Mouse (Mus musculus): ENCODE measurements around the gene Vangl1.
A peak's percentile ranks its signal among the peaks of the same experiment; 100 is the strongest.

Vangl1 gene

GRCm38 (mm10) chr3:102203781-102204721, at the start of gene Vangl1:
Vangl1 (minus strand) TSS chr3:102204693.
- peak; percentile 86 to 93 for DNase-seq

GRCm38 (mm10) chr3:102253554-102253953, 49.1 kb upstream of the Vangl1 start:
- DNase-seq, result no peak

- no peak for DNase-seq
Measured at GRCm38 (mm10) chr3:102252927-102253326, 48.4 kb upstream of the Vangl1 start.

GRCm38 (mm10) chr3:102250873-102251272, 46.4 kb upstream of the Vangl1 start:
- DNase-seq, result no peak

- DNase-seq, result peak; percentile 45 to 66
Measured at GRCm38 (mm10) chr3:102249401-102249991, 45.0 kb upstream of the Vangl1 start.

GRCm38 (mm10) chr3:102244601-102245000, 40.1 kb upstream of the Vangl1 start:
- no peak for DNase-seq

- peak in 1 of 2 experiments; percentile 32 for DNase-seq
Measured at GRCm38 (mm10) chr3:102242854-102243253, 38.4 kb upstream of the Vangl1 start.

GRCm38 (mm10) chr3:102231418-102232134, 27.1 kb upstream of the Vangl1 start:
- DNase-seq, result no peak

- no peak for DNase-seq
Measured at GRCm38 (mm10) chr3:102222756-102223155, 18.3 kb upstream of the Vangl1 start.

GRCm38 (mm10) chr3:102218301-102218700, 13.8 kb upstream of the Vangl1 start:
- no peak for DNase-seq

GRCm38 (mm10) chr3:102214736-102215135, 10.2 kb upstream of the Vangl1 start:
- no peak for DNase-seq

- DNase-seq, result no peak
Measured at GRCm38 (mm10) chr3:102214299-102214698, 9.8 kb upstream of the Vangl1 start.

- DNase-seq, result no peak
Measured at GRCm38 (mm10) chr3:102212896-102213295, 8.4 kb upstream of the Vangl1 start.

GRCm38 (mm10) chr3:102212336-102212735, 7.8 kb upstream of the Vangl1 start:
- no peak for DNase-seq

GRCm38 (mm10) chr3:102211340-102211739, 6.8 kb upstream of the Vangl1 start:
- no peak for DNase-seq

- peak in 1 of 2 experiments; percentile 36 for DNase-seq
Measured at GRCm38 (mm10) chr3:102210775-102211174, 6.3 kb upstream of the Vangl1 start.

GRCm38 (mm10) chr3:102208861-102209260, 4.4 kb upstream of the Vangl1 start:
- DNase-seq, result no peak

- DNase-seq, result no peak
Measured at GRCm38 (mm10) chr3:102205458-102205830, 951 bp upstream of the Vangl1 start.

- peak in 1 of 2 experiments; percentile 38 for DNase-seq
Measured at GRCm38 (mm10) chr3:102204734-102205457, 403 bp upstream of the Vangl1 start.

- DNase-seq, result peak in 1 of 2 experiments; percentile 16
Measured at GRCm38 (mm10) chr3:102203131-102203530, 1.4 kb downstream of the Vangl1 start.

GRCm38 (mm10) chr3:102199991-102200390, 4.5 kb downstream of the Vangl1 start:
- peak in 1 of 2 experiments; percentile 26 for DNase-seq

GRCm38 (mm10) chr3:102199226-102199625, 5.3 kb downstream of the Vangl1 start:
- peak; percentile 59 to 77 for DNase-seq

GRCm38 (mm10) chr3:102198446-102198845, 6.0 kb downstream of the Vangl1 start:
- peak in 1 of 2 experiments; percentile 30 for DNase-seq

Data from kidney, postnatal 25 days (tissue).